Mouse (Mus musculus) heart, embryonic 14.5 days (tissue): ENCODE measurements around the gene Tepp. TPM values are rescaled to one million over a fixed set of nuclear protein-coding genes. Genes with fewer than 3 reads are reported as not detected.

Experiments
- ATAC-seq: fragments of 200-750 bp; cut with Nextera tagmentation; 2 replicates; pipeline ENCODE4 v1.8.0; 2017; ENCODE audit warnings: low read depth, moderate TSS enrichment; ENCODE audit not compliant: insufficient number of reproducible peaks, insufficient read depth, low FRiP score
- H3K27ac ChIP-seq, 2 experiments: fragments of 200-500 bp in 1 of 2; fragments of 300-500 bp in 1 of 2; sonication (generic) in 1 of 2; replicated peaks in 1 of 2; 2 replicates each; pipeline ENCODE4 v1.5.1; 2012 to 2014; ENCODE audit warnings: low read depth in 2 of 2, low read length in 2 of 2, control low read depth in 1 of 2, mild to moderate bottlenecking in 1 of 2, mixed read lengths in 1 of 2; ENCODE audit not compliant: control insufficient read depth in 1 of 2, insufficient read depth in 1 of 2
- H3K27me3 ChIP-seq: fragments of 300-500 bp; sonication (generic); 2 replicates; pipeline ENCODE4 v1.6.1; 2014; ENCODE audit warnings: mild to moderate bottlenecking, low read length, control low read depth; ENCODE audit not compliant: control insufficient read depth, insufficient read depth
- H3K36me3 ChIP-seq: fragments of 300-500 bp; sonication (generic); 2 replicates; pipeline ENCODE4 v1.6.1; 2014; ENCODE audit warnings: mild to moderate bottlenecking, control low read depth, low read length, mixed read lengths; ENCODE audit not compliant: control insufficient read depth, insufficient read depth
- H3K4me1 ChIP-seq, 2 experiments: fragments of 200-500 bp in 1 of 2; fragments of 300-500 bp in 1 of 2; sonication (generic) in 1 of 2; 2 replicates each; pipeline ENCODE4 v1.6.1; 2012 to 2014; ENCODE audit warnings: low read length in 2 of 2, control low read depth in 1 of 2, mixed read lengths in 1 of 2; ENCODE audit not compliant: control insufficient read depth in 2 of 2, insufficient read depth in 2 of 2
- H3K4me2 ChIP-seq: fragments of 300-500 bp; sonication (generic); 2 replicates; pipeline ENCODE4 v1.6.1; 2014; ENCODE audit warnings: mild to moderate bottlenecking, low read length
- H3K4me3 ChIP-seq, 2 experiments: fragments of 200-500 bp in 1 of 2; fragments of 300-500 bp in 1 of 2; sonication (generic) in 1 of 2; 2 replicates each; pipeline ENCODE4 v1.5.1; 2012 to 2014; ENCODE audit warnings: low read length in 2 of 2, mild to moderate bottlenecking in 2 of 2, control low read depth in 1 of 2, low read depth in 1 of 2, moderate library complexity in 1 of 2; ENCODE audit not compliant: control insufficient read depth in 1 of 2, insufficient read depth in 1 of 2
- H3K9ac ChIP-seq: fragments of 300-500 bp; sonication (generic); 2 replicates; pipeline ENCODE4 v1.6.1; 2014; ENCODE audit warnings: mild to moderate bottlenecking, low read length
- H3K9me3 ChIP-seq: fragments of 300-500 bp; sonication (generic); 2 replicates; pipeline ENCODE4 v1.6.1; 2016; ENCODE audit warnings: low read length, control low read depth; ENCODE audit not compliant: control insufficient read depth
- WGBS: fragments of 180-500 bp; shearing (Covaris S2); extraction: QIAGEN DNeasy Blood & Tissue Kit; methylation state at CpG from one replicate; pipeline ENCODE4 v1.1.7; 2014; 5-methylcytosine and 5-hydroxymethylcytosine counted together
- polyA plus RNA-seq: library from polyadenylated mRNA; unstranded; fragments of >200 nt; fragmentation: Nextera tagmentation; extraction: Ambion mirVana; gene quantifications from 2 replicates; pipeline ENCODE4 v1.2.1, GENCODE M21; 2014

Tepp gene
- polyA plus RNA-seq, 1 experiment from 2014 or later, result not detected

DNA sequence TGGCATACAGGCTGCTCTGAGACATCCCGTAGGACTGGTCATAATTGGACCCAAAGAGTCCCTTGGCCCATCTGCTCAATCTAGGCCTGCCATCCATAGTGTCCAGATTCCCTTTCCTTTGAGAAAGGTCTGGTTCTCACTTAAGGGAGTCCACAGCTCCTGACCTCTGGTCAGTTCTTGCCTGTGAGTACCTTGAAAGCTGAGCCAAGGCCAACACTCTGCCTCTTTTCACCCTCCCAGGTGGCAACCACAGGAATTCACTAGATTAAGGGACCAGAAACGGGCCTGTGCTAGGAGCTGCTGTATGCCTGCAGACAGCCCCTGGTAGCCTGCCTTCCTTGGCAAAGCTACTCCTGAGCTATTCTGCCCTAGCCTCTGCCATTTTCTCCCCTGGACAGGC lies 44.2 kb downstream of the Tepp start:
- Histone ChIP-seq H3K27me3 (no peaks in the 10 kb centered on the region), H3K9ac (peak overlapping the region; percentile 100), H3K4me2 (peak overlapping the region; percentile 81), H3K4me1 (peaks cover 46 to 75% of the 10 kb centered on the region in 2 experiments), H3K9me3 (no peaks in the 10 kb centered on the region), H3K4me3 (peak overlapping the region; percentile 58 to 98), H3K36me3 (peaks cover 13% of the 10 kb centered on the region), H3K27ac (peak overlapping the region in 1 of 2 experiments; percentile 46; a peak in 2 of 4 replicates)
- 43% methylated on average over 2 of the region's 2 CpGs for WGBS
- ATAC-seq, result no peak

GRCm38 (mm10) chr8:95358550-95359411 lies 48.4 kb downstream of the Tepp start:
- Histone ChIP-seq H3K9ac (peak overlapping the region; percentile 68), H3K9me3 (no peaks in the 10 kb centered on the region), H3K4me1 (peaks cover 70 to 95% of the 10 kb centered on the region in 2 experiments), H3K27me3 (no peaks in the 10 kb centered on the region), H3K4me2 (peak overlapping the region; percentile 55), H3K36me3 (peaks cover 13% of the 10 kb centered on the region), H3K4me3 (0 out of 4 replicates have a peak overlapping the region, but pooled peaks of 1 of the 2 experiments have one; percentile 6), H3K27ac (peak overlapping the region; percentile 90 to 94)
- WGBS, result 6% methylated on average over 8 of the region's 8 CpGs
- peak; percentile 35; the same call in 1 of the 2 replicates for ATAC-seq

DNA sequence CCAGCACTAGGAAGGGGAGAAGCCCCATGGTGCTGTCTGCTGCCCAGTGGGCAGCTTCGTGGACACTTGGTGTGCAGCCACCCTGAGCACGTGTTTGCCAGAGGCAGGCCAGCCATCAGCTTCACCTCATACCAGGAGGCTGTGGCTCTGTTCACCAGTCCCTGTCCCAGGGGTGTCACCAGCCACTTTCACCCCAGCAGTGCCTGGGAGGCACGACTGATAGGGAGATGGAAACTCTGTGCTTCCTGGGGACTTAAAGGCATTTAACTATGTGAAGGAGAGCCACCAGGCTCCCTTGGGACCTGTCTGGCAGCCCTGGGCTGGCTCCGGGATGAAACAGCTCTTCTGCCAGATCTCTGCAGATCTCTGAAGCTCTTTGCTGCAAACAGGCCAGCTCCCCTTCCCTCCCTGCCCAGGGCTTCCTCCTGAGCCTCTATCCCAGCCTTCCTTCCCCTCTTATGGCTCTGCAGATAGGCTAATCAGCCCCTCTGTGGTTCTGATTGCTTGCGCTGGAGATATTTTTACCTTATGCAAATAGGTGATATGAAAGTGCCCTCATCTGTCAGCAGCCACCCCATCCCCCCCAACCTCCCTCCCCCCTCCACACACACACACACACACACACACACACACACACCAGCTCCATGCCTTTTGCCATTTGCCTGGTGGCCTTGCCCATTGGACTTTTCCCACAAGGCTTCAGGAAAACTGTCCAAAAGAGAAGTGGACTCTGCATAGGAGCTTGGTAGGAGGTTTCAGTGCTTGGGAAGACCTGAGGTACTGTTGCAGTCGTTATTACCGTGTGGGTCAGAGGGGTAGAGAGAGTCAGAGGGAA lies 50.0 kb downstream of the Tepp start:
- H3K27me3 ChIP-seq, result no peaks in the 10 kb centered on the region
- H3K9ac ChIP-seq, result peak overlapping the region; percentile 68
- H3K36me3 ChIP-seq, result peaks cover 7% of the 10 kb centered on the region
- peak overlapping the region in 1 of 2 experiments; percentile 10; a peak in 2 of 4 replicates for H3K4me3 ChIP-seq
- H3K27ac ChIP-seq, result peak overlapping the region; percentile 93 to 94
- ATAC-seq, result peak; percentile 40
- peak overlapping the region; percentile 55 for H3K4me2 ChIP-seq
- no peaks in the 10 kb centered on the region for H3K9me3 ChIP-seq
- WGBS, result 8% methylated on average over 7 of the region's 7 CpGs
- H3K4me1 ChIP-seq, result peaks cover 62 to 85% of the 10 kb centered on the region in 2 experiments

DNA sequence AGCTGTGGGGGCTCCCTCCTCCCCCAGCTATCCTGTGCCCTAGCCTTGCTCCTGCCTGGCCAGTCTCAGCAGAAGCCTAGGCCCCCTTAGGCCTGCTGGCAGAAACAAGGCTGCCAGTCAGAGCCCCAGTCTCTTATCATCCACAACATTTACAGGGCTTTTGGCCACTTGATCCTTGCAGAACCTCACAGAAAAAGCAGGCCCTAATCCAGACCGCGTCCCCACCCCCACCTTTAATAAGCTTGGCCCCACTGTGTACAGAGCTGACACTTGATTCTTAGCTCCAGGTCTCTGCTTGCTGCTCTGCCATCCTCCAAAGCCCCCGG lies 50.6 kb downstream of the Tepp start:
- Histone ChIP-seq H3K27ac (peak overlapping the region; percentile 93 to 94), H3K4me3 (no peak overlapping the region; a peak in 1 of 4 replicates), H3K9me3 (no peaks in the 10 kb centered on the region), H3K27me3 (no peaks in the 10 kb centered on the region), H3K4me2 (peak overlapping the region; percentile 55), H3K4me1 (peaks cover 58 to 85% of the 10 kb centered on the region in 2 experiments), H3K36me3 (peaks cover 7% of the 10 kb centered on the region), H3K9ac (peak overlapping the region; percentile 65)
- no peak for ATAC-seq
- 37% methylated on average over 3 of the region's 3 CpGs for WGBS

- 0 out of 2 replicates have a peak overlapping the region, but pooled peaks have one; percentile 12 for H3K4me2 ChIP-seq
- H3K27me3 ChIP-seq, result no peaks in the 10 kb centered on the region
- WGBS, result 46% methylated on average over 6 of the region's 6 CpGs
- ATAC-seq, result no peak
- H3K9ac ChIP-seq, result no peak overlapping the region
- H3K9me3 ChIP-seq, result no peaks in the 10 kb centered on the region
- H3K4me3 ChIP-seq, result no peak overlapping the region
- H3K36me3 ChIP-seq, result peaks cover 16% of the 10 kb centered on the region
- peaks cover 57 to 81% of the 10 kb centered on the region in 2 experiments for H3K4me1 ChIP-seq
- peak overlapping the region; percentile 51 to 94; a peak in 3 of 4 replicates for H3K27ac ChIP-seq
Measured at GRCm38 (mm10) chr8:95362272-95362671, 51.9 kb downstream of the Tepp start.

- no peak for ATAC-seq
- Histone ChIP-seq H3K9me3 (no peaks in the 10 kb centered on the region), H3K27ac (no peak overlapping the region), H3K9ac (no peak overlapping the region), H3K4me1 (peaks cover 49 to 67% of the 10 kb centered on the region in 2 experiments), H3K4me3 (no peak overlapping the region), H3K36me3 (peaks cover 31% of the 10 kb centered on the region), H3K4me2 (no peak overlapping the region), H3K27me3 (no peaks in the 10 kb centered on the region)
- 90% methylated on average over 2 of the region's 2 CpGs for WGBS
Measured at GRCm38 (mm10) chr8:95363849-95364248, 53.5 kb downstream of the Tepp start.

GRCm38 (mm10) chr8:95369581-95370326 lies 59.4 kb downstream of the Tepp start:
- peaks cover 17 to 51% of the 10 kb centered on the region in 2 experiments for H3K4me1 ChIP-seq
- WGBS, result 52% methylated on average over 20 of the region's 20 CpGs
- H3K36me3 ChIP-seq, result peaks cover 90% of the 10 kb centered on the region
- H3K27ac ChIP-seq, result no peak overlapping the region
- no peak overlapping the region for H3K4me3 ChIP-seq
- H3K27me3 ChIP-seq, result no peaks in the 10 kb centered on the region
- no peak for ATAC-seq
- H3K9me3 ChIP-seq, result no peaks in the 10 kb centered on the region
- H3K4me2 ChIP-seq, result no peak overlapping the region
- peak overlapping the region; percentile 41; the same call in 1 of the 2 replicates for H3K9ac ChIP-seq
